Mouse (Mus musculus): Measurements from ENCODE around the gene Stag3. TPM values are rescaled to one million over a fixed set of nuclear protein-coding genes. Genes with fewer than 3 reads are reported as not detected.

The Stag3 gene
- not detected in 2 replicates for polyA plus RNA-seq (2012; ENCODE audit: insufficient read depth, insufficient read length, low replicate concordance, missing spikeins)

- WGBS = under 1% methylated on average over 56 of the region's 56 CpGs
- peak within 1 kb of the TSS; percentile 48 for H3K4me3 ChIP-seq (ENCODE audit: insufficient read depth, low read depth, low read length)
- H3K4me1 ChIP-seq (ENCODE audit: control insufficient read depth, insufficient read depth, low read length) = peaks cover 16% of the 10 kb centered on the region
- TF ChIP-seq CTCF (IDR thresholded peaks at IDR 0.05; ENCODE audit: insufficient read depth, low read depth, low read length) (no peak), POLR2A (IDR thresholded peaks at IDR 0.05; ENCODE audit: insufficient read depth, low read depth, low read length) (no peak)
- no peak within 1 kb of the TSS for H3K27ac ChIP-seq (ENCODE audit: insufficient read depth, low read depth, low read length)
Observed at GRCm38 (mm10) chr5:138279585-138280424, at the start of gene Stag3, which contains the start of the genes Gm43720 and Gpc2. Gene Stag3, plus strand, starts transcription at chr5:138280240. Gene Gm43720, minus strand, starts transcription at chr5:138279958. Gene Gpc2, minus strand, starts transcription at chr5:138280005.

- H3K4me1 ChIP-seq (ENCODE audit: control insufficient read depth, insufficient read depth, low read length) = no peaks in the 10 kb centered on the region
- no peak overlapping the region for H3K4me3 ChIP-seq (ENCODE audit: insufficient read depth, low read depth, low read length)
- TF ChIP-seq POLR2A (IDR thresholded peaks at IDR 0.05; ENCODE audit: insufficient read depth, low read depth, low read length) (no peak), CTCF (IDR thresholded peaks at IDR 0.05; ENCODE audit: insufficient read depth, low read depth, low read length) (no peak)
- H3K27ac ChIP-seq (ENCODE audit: insufficient read depth, low read depth, low read length) = no peak overlapping the region
- 94% methylated on average over 2 of the region's 2 CpGs for WGBS
Observed at GRCm38 (mm10) chr5:138233778-138234177, 46.3 kb upstream of the Stag3 start.

GRCm38 (mm10) chr5:138234224-138234623, 45.8 kb upstream of the Stag3 start:
- Histone ChIP-seq H3K4me3 (ENCODE audit: insufficient read depth, low read depth, low read length) (no peak overlapping the region), H3K27ac (ENCODE audit: insufficient read depth, low read depth, low read length) (no peak overlapping the region), H3K4me1 (ENCODE audit: control insufficient read depth, insufficient read depth, low read length) (no peaks in the 10 kb centered on the region)
- TF ChIP-seq POLR2A (IDR thresholded peaks at IDR 0.05; ENCODE audit: insufficient read depth, low read depth, low read length) = no peak

GRCm38 (mm10) chr5:138241511-138241910, 38.5 kb upstream of the Stag3 start:
- Histone ChIP-seq H3K4me1 (ENCODE audit: control insufficient read depth, insufficient read depth, low read length) (no peaks in the 10 kb centered on the region), H3K4me3 (ENCODE audit: insufficient read depth, low read depth, low read length) (no peak overlapping the region), H3K27ac (ENCODE audit: insufficient read depth, low read depth, low read length) (no peak overlapping the region)
- 38% methylated on average over 2 of the region's 2 CpGs for WGBS
- no peak for TF ChIP-seq CTCF (IDR thresholded peaks at IDR 0.05; ENCODE audit: insufficient read depth, low read depth, low read length)
- no peak for TF ChIP-seq POLR2A (IDR thresholded peaks at IDR 0.05; ENCODE audit: insufficient read depth, low read depth, low read length)

GRCm38 (mm10) chr5:138251144-138251543, 28.9 kb upstream of the Stag3 start:
- 85% methylated on average over 12 of the region's 12 CpGs for WGBS
- TF ChIP-seq POLR2A (IDR thresholded peaks at IDR 0.05; ENCODE audit: insufficient read depth, low read depth, low read length) (no peak), CTCF (IDR thresholded peaks at IDR 0.05; ENCODE audit: insufficient read depth, low read depth, low read length) (no peak)

GRCm38 (mm10) chr5:138253061-138253460, 27.0 kb upstream of the Stag3 start:
- WGBS = 93% methylated on average over 3 of the region's 3 CpGs
- TF ChIP-seq POLR2A (IDR thresholded peaks at IDR 0.05; ENCODE audit: insufficient read depth, low read depth, low read length) = no peak
- no peak for TF ChIP-seq CTCF (IDR thresholded peaks at IDR 0.05; ENCODE audit: insufficient read depth, low read depth, low read length)

More at GRCm38 (mm10) chr5:138251144-138251543, 28.9 kb upstream of the Stag3 start:
- Histone ChIP-seq H3K4me1 (ENCODE audit: control insufficient read depth, insufficient read depth, low read length) (peaks cover 2% of the 10 kb centered on the region; the same call in 1 of the 2 replicates), H3K4me3 (ENCODE audit: insufficient read depth, low read depth, low read length) (no peak overlapping the region), H3K27ac (ENCODE audit: insufficient read depth, low read depth, low read length) (no peak overlapping the region)

GRCm38 (mm10) chr5:138255353-138256093, 24.5 kb upstream of the Stag3 start, which contains the start of gene Lamtor4:
Gene Lamtor4, plus strand, starts transcription at chr5:138255482.
- TF ChIP-seq POLR2A (IDR thresholded peaks at IDR 0.05; ENCODE audit: insufficient read depth, low read depth, low read length) = peak; percentile 69
- TF ChIP-seq CTCF (IDR thresholded peaks at IDR 0.05; ENCODE audit: insufficient read depth, low read depth, low read length) = no peak
- WGBS = under 1% methylated on average over 38 of the region's 38 CpGs
- H3K27ac ChIP-seq (ENCODE audit: insufficient read depth, low read depth, low read length) = peak within 1 kb of the TSS; percentile 85
- peak within 1 kb of the TSS; percentile 84 for H3K4me3 ChIP-seq (ENCODE audit: insufficient read depth, low read depth, low read length)
- H3K4me1 ChIP-seq (ENCODE audit: control insufficient read depth, insufficient read depth, low read length) = peaks cover 14% of the 10 kb centered on the region

More at GRCm38 (mm10) chr5:138253061-138253460, 27.0 kb upstream of the Stag3 start:
- no peak overlapping the region for H3K4me3 ChIP-seq (ENCODE audit: insufficient read depth, low read depth, low read length)
- H3K27ac ChIP-seq (ENCODE audit: insufficient read depth, low read depth, low read length) = no peak overlapping the region
- H3K4me1 ChIP-seq (ENCODE audit: control insufficient read depth, insufficient read depth, low read length) = peaks cover 5% of the 10 kb centered on the region

GRCm38 (mm10) chr5:138256094-138256467, 24.0 kb upstream of the Stag3 start:
- 13% methylated on average over 7 of the region's 7 CpGs for WGBS

More at GRCm38 (mm10) chr5:138256094-138256467, 24.0 kb upstream of the Stag3 start:
- H3K4me3 ChIP-seq (ENCODE audit: insufficient read depth, low read depth, low read length) = peak overlapping the region; percentile 84
- peaks cover 14% of the 10 kb centered on the region for H3K4me1 ChIP-seq (ENCODE audit: control insufficient read depth, insufficient read depth, low read length)
- no peak for TF ChIP-seq POLR2A (IDR thresholded peaks at IDR 0.05; ENCODE audit: insufficient read depth, low read depth, low read length)
- TF ChIP-seq CTCF (IDR thresholded peaks at IDR 0.05; ENCODE audit: insufficient read depth, low read depth, low read length) = no peak
- peak overlapping the region; percentile 85 for H3K27ac ChIP-seq (ENCODE audit: insufficient read depth, low read depth, low read length)

All from olfactory bulb, adult 2 months (tissue).